Mouse (Mus musculus): ENCODE results near the gene Dgkh.

Gene Dgkh

GRCm38 (mm10) chr14:78539821-78540220, 192.8 kb downstream of the Dgkh start:
- in situ Hi-C loops (cut with MboI, MseI), result loop anchor here in 1 of 2 experiments (10.0 kb wide), 1 partner anchor 1125 kb away; the partner anchor contains the start of gene Cnmd

GRCm38 (mm10) chr14:78538572-78539320, 193.8 kb downstream of the Dgkh start:
- in situ Hi-C loops (cut with MboI, MseI), result no loop called here

GRCm38 (mm10) chr14:78537551-78537950, 195.0 kb downstream of the Dgkh start:
- in situ Hi-C loops (cut with MboI, MseI), result no loop called here

GRCm38 (mm10) chr14:78536281-78537165, 196.1 kb downstream of the Dgkh start, which contains the start of gene Akap11:
TSS of gene Akap11 (minus strand) at chr14:78536808.
- in situ Hi-C loops (cut with MboI, MseI), result no loop called here

GRCm38 (mm10) chr14:78535366-78535765, 197.2 kb downstream of the Dgkh start:
- in situ Hi-C loops (cut with MboI, MseI), result no loop called here

- in situ Hi-C loops (cut with MboI, MseI), result no loop called here
These were observed 197.9 kb downstream of the Dgkh start for GRCm38 (mm10) chr14:78534651-78535050.

GRCm38 (mm10) chr14:78533701-78534100, 198.9 kb downstream of the Dgkh start:
- in situ Hi-C loops (cut with MboI, MseI), result no loop called here

- in situ Hi-C loops (cut with MboI, MseI), result no loop called here
These were observed 200.2 kb downstream of the Dgkh start for GRCm38 (mm10) chr14:78532345-78532744.

GRCm38 (mm10) chr14:78530256-78530655, 202.3 kb downstream of the Dgkh start:
- in situ Hi-C loops (cut with MboI, MseI), result no loop called here

GRCm38 (mm10) chr14:78528461-78529425, 203.8 kb downstream of the Dgkh start:
- in situ Hi-C loops (cut with MboI, MseI), result no loop called here

GRCm38 (mm10) chr14:78526907-78527306, 205.7 kb downstream of the Dgkh start:
- in situ Hi-C loops (cut with MboI, MseI), result no loop called here

- in situ Hi-C loops (cut with MboI, MseI), result no loop called here
These were observed 206.1 kb downstream of the Dgkh start for GRCm38 (mm10) chr14:78526475-78526874.

GRCm38 (mm10) chr14:78525611-78526457, 206.7 kb downstream of the Dgkh start:
- in situ Hi-C loops (cut with MboI, MseI), result no loop called here

- in situ Hi-C loops (cut with MboI, MseI), result no loop called here
These were observed 207.5 kb downstream of the Dgkh start for GRCm38 (mm10) chr14:78525059-78525458.

- in situ Hi-C loops (cut with MboI, MseI), result no loop called here
These were observed 221.9 kb downstream of the Dgkh start for GRCm38 (mm10) chr14:78510713-78511112.

- in situ Hi-C loops (cut with MboI, MseI), result no loop called here
These were observed 222.8 kb downstream of the Dgkh start for GRCm38 (mm10) chr14:78509791-78510190.

Measured in T-helper 17 cell (primary cell).